Mouse (Mus musculus): ENCODE results near the gene Otop1. TPM values are rescaled to one million over a fixed set of nuclear protein-coding genes. Genes with fewer than 3 reads are reported as not detected.

The Otop1 gene
- polyA plus RNA-seq, 1 experiment from 2014 or later: not detected

- WGBS: 79% methylated on average over 8 of the region's 8 CpGs
- Histone ChIP-seq H3K4me2 (no peak overlapping the region), H3K27ac (ENCODE audit: low read depth, low read length) (no peak overlapping the region), H3K9ac (ENCODE audit: low read length) (no peak overlapping the region), H3K9me3 (ENCODE audit: control insufficient read depth, low read length) (no peaks in the 10 kb centered on the region), H3K4me1 (ENCODE audit: control insufficient read depth, insufficient read depth, low read length) (peaks cover 8% of the 10 kb centered on the region), H3K4me3 (ENCODE audit: low read depth, low read length) (no peak overlapping the region), H3K36me3 (ENCODE audit: control insufficient read depth, insufficient read depth, low read length) (no peaks in the 10 kb centered on the region; the same call in 1 of the 2 replicates), H3K27me3 (ENCODE audit: control insufficient read depth, insufficient read depth, low read length) (no peaks in the 10 kb centered on the region; the same call in 1 of the 2 replicates)
- ATAC-seq (ENCODE audit: low FRiP score) (no peak), DNase-seq (ENCODE audit: low spot score, missing footprints) (peak; percentile 28)
These were observed 17.6 kb upstream of the Otop1 start for GRCm38 (mm10) chr5:38258034-38258772.

GRCm38 (mm10) chr5:38258773-38259146 is 17.0 kb upstream of the Otop1 start:
- Histone ChIP-seq H3K9me3 (ENCODE audit: control insufficient read depth, low read length) (no peaks in the 10 kb centered on the region), H3K4me2 (no peak overlapping the region), H3K4me1 (ENCODE audit: control insufficient read depth, insufficient read depth, low read length) (peaks cover 8% of the 10 kb centered on the region), H3K36me3 (ENCODE audit: control insufficient read depth, insufficient read depth, low read length) (peaks cover 4% of the 10 kb centered on the region; the same call in 1 of the 2 replicates), H3K27ac (ENCODE audit: low read depth, low read length) (no peak overlapping the region), H3K27me3 (ENCODE audit: control insufficient read depth, insufficient read depth, low read length) (no peaks in the 10 kb centered on the region; the same call in 1 of the 2 replicates), H3K9ac (ENCODE audit: low read length) (no peak overlapping the region), H3K4me3 (ENCODE audit: low read depth, low read length) (no peak overlapping the region)
- peak; percentile 28 for DNase-seq (ENCODE audit: low spot score, missing footprints)
- 83% methylated on average over 5 of the region's 5 CpGs for WGBS
- ATAC-seq (ENCODE audit: low FRiP score): no peak

- Histone ChIP-seq H3K4me3 (ENCODE audit: low read depth, low read length) (peak overlapping the region; percentile 94), H3K27me3 (ENCODE audit: control insufficient read depth, insufficient read depth, low read length) (no peaks in the 10 kb centered on the region; the same call in 1 of the 2 replicates), H3K4me1 (ENCODE audit: control insufficient read depth, insufficient read depth, low read length) (peaks cover 8% of the 10 kb centered on the region), H3K36me3 (ENCODE audit: control insufficient read depth, insufficient read depth, low read length) (peaks cover 6% of the 10 kb centered on the region; the same call in 1 of the 2 replicates), H3K27ac (ENCODE audit: low read depth, low read length) (no peak overlapping the region; the same call in 1 of the 2 replicates), H3K9me3 (ENCODE audit: control insufficient read depth, low read length) (no peaks in the 10 kb centered on the region), H3K9ac (ENCODE audit: low read length) (peak overlapping the region; percentile 90), H3K4me2 (peak overlapping the region; percentile 86)
- peak; percentile 22; the same call in 1 of the 2 replicates for ATAC-seq (ENCODE audit: low FRiP score)
- 37% methylated on average over 8 of the region's 9 CpGs for WGBS
- peak; percentile 83 for DNase-seq (ENCODE audit: low spot score, missing footprints)
These were observed 16.2 kb upstream of the Otop1 start for GRCm38 (mm10) chr5:38259455-38260106.

- under 1% methylated on average over 40 of the region's 40 CpGs for WGBS
These were observed 15.6 kb upstream of the Otop1 start, which contains the start of gene Tmem128 for GRCm38 (mm10) chr5:38260107-38260682. Tmem128 (plus strand) TSS chr5:38260185.

GRCm38 (mm10) chr5:38270942-38271341 is 4.8 kb upstream of the Otop1 start:
- Histone ChIP-seq H3K4me1 (ENCODE audit: control insufficient read depth, insufficient read depth, low read length) (no peaks in the 10 kb centered on the region), H3K9me3 (ENCODE audit: control insufficient read depth, low read length) (no peaks in the 10 kb centered on the region), H3K4me2 (no peak overlapping the region), H3K9ac (ENCODE audit: low read length) (no peak overlapping the region), H3K27ac (ENCODE audit: low read depth, low read length) (no peak overlapping the region), H3K4me3 (ENCODE audit: low read depth, low read length) (no peak overlapping the region), H3K27me3 (ENCODE audit: control insufficient read depth, insufficient read depth, low read length) (peaks cover 15% of the 10 kb centered on the region), H3K36me3 (ENCODE audit: control insufficient read depth, insufficient read depth, low read length) (no peaks in the 10 kb centered on the region; the same call in 1 of the 2 replicates)
- no peak for DNase-seq (ENCODE audit: low spot score, missing footprints)
- WGBS: 91% methylated on average over 3 of the region's 3 CpGs
- no peak for ATAC-seq (ENCODE audit: low FRiP score)

More at GRCm38 (mm10) chr5:38260107-38260682, 15.6 kb upstream of the Otop1 start, which contains the start of gene Tmem128:
- H3K27ac ChIP-seq (ENCODE audit: low read depth, low read length): no peak within 1 kb of the TSS; the same call in 1 of the 2 replicates
- peak; percentile 77 for ATAC-seq (ENCODE audit: low FRiP score)
- H3K4me2 ChIP-seq: peak within 1 kb of the TSS; percentile 86
- H3K9ac ChIP-seq (ENCODE audit: low read length): peak within 1 kb of the TSS; percentile 90
- no peaks in the 10 kb centered on the region; the same call in 1 of the 2 replicates for H3K27me3 ChIP-seq (ENCODE audit: control insufficient read depth, insufficient read depth, low read length)
- peaks cover 12% of the 10 kb centered on the region; the same call in 1 of the 2 replicates for H3K36me3 ChIP-seq (ENCODE audit: control insufficient read depth, insufficient read depth, low read length)
- H3K4me1 ChIP-seq (ENCODE audit: control insufficient read depth, insufficient read depth, low read length): peaks cover 8% of the 10 kb centered on the region
- DNase-seq (ENCODE audit: low spot score, missing footprints): peak; percentile 98
- peak within 1 kb of the TSS; percentile 94 for H3K4me3 ChIP-seq (ENCODE audit: low read depth, low read length)
- no peaks in the 10 kb centered on the region for H3K9me3 ChIP-seq (ENCODE audit: control insufficient read depth, low read length)

GRCm38 (mm10) chr5:38273831-38274230 is 1.9 kb upstream of the Otop1 start:
- WGBS: 92% methylated on average over 4 of the region's 4 CpGs
- no peak overlapping the region for H3K4me3 ChIP-seq (ENCODE audit: low read depth, low read length)
- DNase-seq (ENCODE audit: low spot score, missing footprints) (no peak), ATAC-seq (ENCODE audit: low FRiP score) (no peak)
- H3K4me1 ChIP-seq (ENCODE audit: control insufficient read depth, insufficient read depth, low read length): peaks cover 8% of the 10 kb centered on the region; the same call in 1 of the 2 replicates
- no peak overlapping the region for H3K4me2 ChIP-seq
- H3K27ac ChIP-seq (ENCODE audit: low read depth, low read length): no peak overlapping the region
- no peaks in the 10 kb centered on the region for H3K9me3 ChIP-seq (ENCODE audit: control insufficient read depth, low read length)
- no peaks in the 10 kb centered on the region; the same call in 1 of the 2 replicates for H3K36me3 ChIP-seq (ENCODE audit: control insufficient read depth, insufficient read depth, low read length)
- H3K9ac ChIP-seq (ENCODE audit: low read length): no peak overlapping the region
- H3K27me3 ChIP-seq (ENCODE audit: control insufficient read depth, insufficient read depth, low read length): peaks cover 41% of the 10 kb centered on the region

- Histone ChIP-seq H3K4me1 (ENCODE audit: control insufficient read depth, insufficient read depth, low read length) (peaks cover 8% of the 10 kb centered on the region; the same call in 1 of the 2 replicates), H3K9me3 (ENCODE audit: control insufficient read depth, low read length) (no peaks in the 10 kb centered on the region), H3K36me3 (ENCODE audit: control insufficient read depth, insufficient read depth, low read length) (no peaks in the 10 kb centered on the region), H3K27ac (ENCODE audit: low read depth, low read length) (no peak overlapping the region), H3K4me3 (ENCODE audit: low read depth, low read length) (no peak overlapping the region), H3K4me2 (peak overlapping the region; percentile 24; the same call in 1 of the 2 replicates), H3K9ac (ENCODE audit: low read length) (no peak overlapping the region), H3K27me3 (ENCODE audit: control insufficient read depth, insufficient read depth, low read length) (peaks cover 47% of the 10 kb centered on the region)
- DNase-seq (ENCODE audit: low spot score, missing footprints) (peak; percentile 92), ATAC-seq (ENCODE audit: low FRiP score) (no peak)
- WGBS: 2% methylated on average over 19 of the region's 19 CpGs
These were observed 679 bp downstream of the Otop1 start for GRCm38 (mm10) chr5:38276451-38276850.

GRCm38 (mm10) chr5:38277098-38277866 is 1.5 kb downstream of the Otop1 start:
- H3K4me3 ChIP-seq (ENCODE audit: low read depth, low read length): peak overlapping the region; percentile 27
- no peaks in the 10 kb centered on the region for H3K9me3 ChIP-seq (ENCODE audit: control insufficient read depth, low read length)
- H3K27ac ChIP-seq (ENCODE audit: low read depth, low read length): no peak overlapping the region
- ATAC-seq (ENCODE audit: low FRiP score) (peak; percentile 38; the same call in 1 of the 2 replicates), DNase-seq (ENCODE audit: low spot score, missing footprints) (peak; percentile 92)
- peaks cover 8% of the 10 kb centered on the region; the same call in 1 of the 2 replicates for H3K4me1 ChIP-seq (ENCODE audit: control insufficient read depth, insufficient read depth, low read length)
- no peaks in the 10 kb centered on the region for H3K36me3 ChIP-seq (ENCODE audit: control insufficient read depth, insufficient read depth, low read length)
- peak overlapping the region; percentile 16; the same call in 1 of the 2 replicates for H3K9ac ChIP-seq (ENCODE audit: low read length)
- WGBS: 2% methylated on average over 57 of the region's 65 CpGs
- H3K27me3 ChIP-seq (ENCODE audit: control insufficient read depth, insufficient read depth, low read length): peaks cover 47% of the 10 kb centered on the region
- H3K4me2 ChIP-seq: peak overlapping the region; percentile 39

Measured in midbrain, embryonic 11.5 days (tissue).